In the genomic region with DNA sequence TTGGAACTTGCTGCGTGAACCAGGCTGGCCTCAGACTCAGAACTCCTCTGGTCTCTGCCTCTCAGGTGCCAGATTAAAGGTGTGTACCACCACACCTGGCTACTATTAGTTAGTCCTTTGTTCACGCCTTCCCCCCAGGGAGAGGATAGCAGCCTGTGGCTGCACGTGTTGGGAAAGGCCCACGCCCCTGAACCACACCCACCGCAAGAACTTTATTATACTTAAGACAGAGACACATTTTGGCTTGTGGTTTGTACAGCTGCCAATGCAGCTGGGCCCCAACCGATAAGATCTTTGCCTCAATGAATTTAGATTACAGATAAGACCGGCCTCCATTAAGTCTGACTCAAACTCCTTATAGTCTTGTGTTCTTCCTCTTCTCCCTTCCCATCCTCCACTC, we compare ENCODE assay signal across 8 mouse cellular contexts. TPM values are rescaled to one million over a fixed set of nuclear protein-coding genes. Genes with fewer than 3 reads are reported as not detected.
DNase-seq lines count a peak whose midpoint lies in the region; ATAC-seq lines count a peak whose summit lies in the region.
"Had no signal": no experiment of that assay in that cellular context is flagged by ENCODE, and none has a peak within 500 bp of the region (broad histone marks: within the 10 kb centered on the region; RNA-seq: fewer than 3 reads in every experiment).

No protein-coding gene starts in this region.

- intact Hi-C loops in gastrocnemius, postnatal 36 days (cut with DNase I): loop anchor here (5.0 to 10.0 kb wide), 2 partner anchors 215 to 477 kb away; no protein-coding TSS in a partner anchor

- ATAC-seq in CD4-positive, CD25-positive, alpha-beta regulatory T cell, adult 4 months: peak; percentile 86
- ATAC-seq in megakaryocyte, adult 5-6 weeks (ENCODE audit: poor library complexity, severe bottlenecking): 0 out of 2 replicates have a peak, but pooled peaks have one; percentile 21

- peak; percentile 66 for DNase-seq in T-cell, adult 2 months (ENCODE audit: low spot score)
- peak; percentile 37 to 41 for DNase-seq in thymus, postnatal 10 days (ENCODE audit: low spot score in 2 of 2)
- DNase-seq in gastrocnemius, postnatal 25 days: no peak
- DNase-seq in urinary bladder, postnatal 36 days (ENCODE audit: low spot score in 2 of 2): no peak
- DNase-seq in gastrocnemius, postnatal 36 days: no peak
- DNase-seq: cerebellum, adult 2 months had no signal

RNA-seq across cellular contexts. Expression of a gene that starts 10.0 kb away (rescaled TPM):
- not detected for polyA plus RNA-seq in CD4-positive, CD25-positive, alpha-beta regulatory T cell, adult 4 months (2017; shearing (Covaris generic))
- 3.4 and 5.2 TPM in 2 replicates for total RNA-seq in megakaryocyte, adult 5-6 weeks (2015)
- 1.1 and 2.1 TPM in 2 replicates for total RNA-seq in megakaryocyte, adult 5-6 weeks (2017)
- total RNA-seq in gastrocnemius, postnatal 25 days (2021): 10 to 100 TPM; 45.0 to 47.1 TPM
- 10 to 100 TPM; 44.9 to 47.7 TPM for total RNA-seq in gastrocnemius, postnatal 36 days (2021)

RNA-seq across cellular contexts. Expression of a gene that starts 24.7 kb away (rescaled TPM):
- polyA plus RNA-seq in CD4-positive, CD25-positive, alpha-beta regulatory T cell, adult 4 months (2017; shearing (Covaris generic)): 10 to 100 TPM; 14.6 to 24.5 TPM
- total RNA-seq in megakaryocyte, adult 5-6 weeks (2015): 34.5 and 36.9 TPM in 2 replicates
- 28.4 and 29.2 TPM in 2 replicates for total RNA-seq in megakaryocyte, adult 5-6 weeks (2017)
- 100 to 1,000 TPM; 138 to 143 TPM for total RNA-seq in gastrocnemius, postnatal 25 days (2021)
- total RNA-seq in gastrocnemius, postnatal 36 days (2021): 100 to 1,000 TPM; 155 to 159 TPM

Comparison
In these comparisons a context has a peak if more than half of its experiments do, and no peak if none do; other contexts are left out.
1. DNase-seq: peak in T-cell, adult 2 months (single experiment) and thymus, postnatal 10 days (2 of 2); none in gastrocnemius, postnatal 25 days (single experiment), urinary bladder, postnatal 36 days (0 of 2) and gastrocnemius, postnatal 36 days (0 of 2).
2. RNA of a gene that starts 10.0 kb away (total RNA-seq): 44.9 to 47.7 TPM in gastrocnemius, postnatal 36 days and 45.0 to 47.1 TPM in gastrocnemius, postnatal 25 days; 1.1 to 5.2 TPM in megakaryocyte, adult 5-6 weeks; every median in the first group is over 4 times any median in the second.